Mouse (Mus musculus): ENCODE data around the gene Irx3.

Gene Irx3

GRCm38 (mm10) chr8:91801241-91801811 lies 541 bp downstream of the Irx3 start:
- DNase-seq (ENCODE audit: low read depth, low spot score), result peak; percentile 88

DNA sequence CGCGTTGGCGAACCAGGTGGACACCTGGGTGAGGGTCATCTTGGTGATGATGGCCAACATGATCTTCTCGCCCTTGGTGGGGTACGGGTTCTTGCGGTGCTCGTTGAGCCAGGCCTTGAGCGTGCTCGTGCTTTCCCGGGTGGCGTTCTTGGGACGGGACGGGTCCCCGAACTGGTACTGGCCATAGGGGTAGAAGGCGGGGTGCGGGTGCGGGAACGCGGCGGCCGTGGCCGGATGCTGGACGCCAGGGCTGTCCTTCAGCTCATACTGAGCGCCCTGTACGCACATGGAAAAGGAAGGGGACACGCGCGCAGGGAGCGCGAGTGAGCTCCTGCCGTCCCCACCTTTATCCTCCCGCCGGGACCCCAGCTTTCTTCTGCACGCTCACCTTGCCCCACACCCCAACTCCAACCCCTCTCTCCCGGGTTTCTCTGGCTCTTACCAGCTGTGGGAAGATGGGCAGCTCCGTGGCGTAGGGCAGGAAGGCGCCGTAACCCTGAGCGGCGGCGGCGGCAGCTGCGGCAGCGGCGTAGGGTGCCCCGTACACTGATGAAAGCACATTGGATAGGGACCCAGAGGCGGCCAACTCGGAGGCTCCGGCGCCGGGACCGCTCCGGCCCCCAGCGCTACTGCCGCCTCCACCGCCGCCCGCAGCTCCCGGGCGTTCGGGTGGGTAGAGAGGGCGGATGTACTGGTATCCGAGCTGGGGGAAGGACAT lies 1.2 kb downstream of the Irx3 start:
- DNase-seq (ENCODE audit: low read depth, low spot score), result peak; percentile 21

DNA sequence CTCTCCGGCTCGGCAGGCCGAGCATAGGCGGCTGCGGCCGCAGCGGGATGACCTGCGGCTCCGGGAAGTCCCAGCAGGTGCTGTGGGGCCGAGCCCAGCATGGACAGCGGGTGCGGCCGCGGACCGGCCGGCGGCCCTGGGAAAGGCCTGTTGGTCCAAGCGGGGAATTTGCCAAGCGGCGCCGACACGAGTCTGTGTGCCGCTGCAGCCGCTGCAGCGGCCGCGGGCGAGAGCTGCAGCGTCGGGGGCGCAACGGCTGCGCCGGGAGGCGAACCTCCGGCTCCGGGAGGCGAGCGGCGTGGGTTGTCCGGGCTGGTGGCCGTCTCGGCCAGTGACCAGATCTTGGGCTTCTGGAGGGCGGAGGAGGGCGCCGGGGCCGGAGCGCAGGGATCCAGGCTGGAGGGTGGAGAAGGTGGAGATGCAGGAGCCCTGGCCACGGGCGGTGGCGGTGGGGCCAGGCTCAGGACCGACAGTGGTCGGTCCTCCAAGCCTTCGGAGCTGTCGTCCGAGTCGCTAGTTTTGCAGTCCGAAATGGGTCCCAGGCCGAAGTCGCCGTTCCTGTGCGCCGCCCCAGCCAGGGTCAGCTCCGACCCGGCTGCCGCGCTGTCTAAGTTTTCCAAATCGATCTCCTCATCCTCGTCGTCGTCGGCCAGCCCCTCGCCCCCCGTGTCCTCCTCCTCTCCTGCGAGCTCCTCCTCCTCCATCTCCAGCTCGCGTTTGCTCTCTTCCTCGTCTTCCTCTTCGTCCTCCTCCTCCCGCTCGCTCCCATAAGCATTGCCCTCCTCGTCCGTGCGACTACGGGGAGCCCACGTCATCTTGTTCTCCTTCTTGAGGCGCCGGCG lies 2.0 kb downstream of the Irx3 start:
- no peak for DNase-seq (ENCODE audit: low read depth, low spot score)

GRCm38 (mm10) chr8:91799016-91799581 lies 2.8 kb downstream of the Irx3 start:
- no peak for DNase-seq (ENCODE audit: low read depth, low spot score)

- no peak for DNase-seq (ENCODE audit: low read depth, low spot score)
These were observed 4.1 kb downstream of the Irx3 start for GRCm38 (mm10) chr8:91797626-91798271.

DNA sequence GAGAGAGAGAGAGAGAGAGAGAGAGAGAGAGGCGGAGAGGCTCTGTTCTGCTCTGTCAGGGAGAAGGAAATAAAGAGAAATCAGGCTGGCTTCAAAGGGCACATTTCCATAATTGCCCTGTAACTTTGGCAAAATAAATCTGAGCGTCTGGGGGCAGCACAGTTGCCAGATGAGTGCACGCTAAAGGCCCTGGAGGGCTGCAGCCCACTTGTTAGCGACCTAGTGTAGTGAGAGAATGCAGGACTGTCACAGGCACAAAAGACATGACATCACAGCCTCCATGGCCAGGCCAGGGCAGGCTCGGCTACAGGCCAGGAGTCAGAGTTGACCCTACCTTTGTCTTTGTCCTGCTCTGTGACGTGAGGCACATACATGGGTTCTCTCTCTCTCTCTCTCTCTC lies 8.0 kb downstream of the Irx3 start:
- DNase-seq (ENCODE audit: low read depth, low spot score), result no peak

DNA sequence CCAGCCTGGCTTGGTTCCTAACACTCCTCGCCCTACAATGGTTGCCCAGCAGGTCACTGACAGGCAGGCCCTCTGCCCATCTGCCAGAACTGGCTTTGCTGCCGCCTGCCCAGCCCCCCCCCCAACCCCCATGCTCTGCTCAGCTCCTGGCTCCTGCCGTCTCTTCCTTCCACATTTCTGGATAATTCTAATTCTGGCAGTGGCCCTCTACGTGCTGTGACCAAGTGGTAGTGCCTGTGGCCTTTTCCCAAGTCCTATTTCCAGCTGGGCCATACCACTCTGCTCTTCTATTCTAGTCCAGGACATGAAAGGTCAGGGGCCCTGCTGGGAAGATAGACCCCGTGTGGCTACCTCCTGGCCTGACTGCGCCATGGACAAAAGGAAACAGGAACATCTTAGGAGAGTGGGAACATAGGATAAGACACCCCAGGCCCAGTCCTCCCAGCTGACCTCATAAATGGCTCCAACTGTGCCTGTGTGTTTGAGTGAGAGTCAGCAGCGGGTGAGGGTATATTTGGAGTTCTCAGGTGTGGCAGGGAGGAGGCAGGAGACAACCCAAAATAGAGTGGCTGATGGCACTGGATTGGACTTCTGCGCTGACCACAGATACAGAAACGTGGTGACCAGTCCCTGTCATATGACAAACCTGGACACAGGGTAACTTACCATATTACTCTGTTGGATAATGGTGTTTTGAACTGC lies 14.5 kb downstream of the Irx3 start:
- DNase-seq (ENCODE audit: low read depth, low spot score), result no peak

- DNase-seq (ENCODE audit: low read depth, low spot score), result no peak
These were observed 18.9 kb downstream of the Irx3 start for GRCm38 (mm10) chr8:91782940-91783339.

DNA sequence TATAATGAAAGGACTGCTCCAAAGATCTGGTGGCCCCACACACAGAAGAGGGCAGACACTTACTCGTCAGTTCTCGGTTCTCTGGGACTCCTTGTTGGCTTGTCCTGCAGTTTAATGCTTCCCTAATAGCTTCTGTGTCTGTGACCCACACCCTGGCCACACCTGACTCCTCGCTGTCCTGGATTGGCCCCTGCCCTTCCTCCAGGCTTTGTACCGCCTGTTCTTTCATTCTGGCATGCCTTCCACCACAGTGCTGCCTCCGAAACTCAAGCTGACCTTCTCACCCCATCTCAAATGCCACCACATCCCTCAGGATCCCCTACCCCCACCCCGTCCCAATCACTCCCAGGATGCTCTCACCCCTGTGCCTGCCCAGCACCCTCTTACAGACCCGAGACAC lies 19.7 kb downstream of the Irx3 start:
- no peak for DNase-seq (ENCODE audit: low read depth, low spot score)

DNA sequence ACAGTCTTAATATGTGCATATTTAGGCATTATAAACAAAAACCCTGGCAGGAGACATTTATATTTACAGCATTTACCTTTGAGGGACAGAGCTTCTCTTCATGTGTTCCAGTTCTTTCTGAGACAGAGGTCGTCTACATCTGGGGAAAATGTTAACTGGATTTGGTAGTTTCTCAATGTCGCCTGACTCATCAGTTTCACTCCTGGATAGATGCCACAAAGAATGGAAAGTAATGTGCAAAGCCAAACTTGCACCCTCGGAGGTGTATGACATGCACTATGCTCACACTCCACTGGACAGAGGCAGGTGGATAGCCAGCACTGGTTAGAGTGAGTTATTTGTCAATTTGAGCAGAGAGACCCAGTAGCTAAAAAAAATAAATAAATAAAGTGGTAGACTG lies 21.2 kb downstream of the Irx3 start:
- DNase-seq (ENCODE audit: low read depth, low spot score), result peak; percentile 62

DNA sequence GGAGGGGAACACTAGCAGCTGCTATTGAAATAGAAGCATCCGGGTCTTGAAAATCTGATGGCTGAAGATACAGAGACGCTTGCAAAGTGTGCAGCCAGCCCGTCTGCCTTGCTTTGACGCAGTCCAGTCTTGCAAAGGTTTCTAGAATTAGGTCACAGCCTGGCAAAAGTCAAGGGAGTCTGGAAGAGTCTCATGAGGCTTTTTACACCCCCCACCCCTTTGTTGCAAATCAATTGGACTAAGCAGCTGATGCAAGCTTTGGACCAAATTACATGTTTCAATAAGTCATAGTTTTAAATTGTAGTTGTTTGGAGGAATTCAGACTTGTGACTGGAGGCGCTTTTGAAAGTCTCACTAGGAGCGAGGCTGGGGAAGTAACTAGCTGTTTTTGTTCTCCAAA lies 33.0 kb downstream of the Irx3 start:
- DNase-seq (ENCODE audit: low read depth, low spot score), result peak; percentile 14

DNA sequence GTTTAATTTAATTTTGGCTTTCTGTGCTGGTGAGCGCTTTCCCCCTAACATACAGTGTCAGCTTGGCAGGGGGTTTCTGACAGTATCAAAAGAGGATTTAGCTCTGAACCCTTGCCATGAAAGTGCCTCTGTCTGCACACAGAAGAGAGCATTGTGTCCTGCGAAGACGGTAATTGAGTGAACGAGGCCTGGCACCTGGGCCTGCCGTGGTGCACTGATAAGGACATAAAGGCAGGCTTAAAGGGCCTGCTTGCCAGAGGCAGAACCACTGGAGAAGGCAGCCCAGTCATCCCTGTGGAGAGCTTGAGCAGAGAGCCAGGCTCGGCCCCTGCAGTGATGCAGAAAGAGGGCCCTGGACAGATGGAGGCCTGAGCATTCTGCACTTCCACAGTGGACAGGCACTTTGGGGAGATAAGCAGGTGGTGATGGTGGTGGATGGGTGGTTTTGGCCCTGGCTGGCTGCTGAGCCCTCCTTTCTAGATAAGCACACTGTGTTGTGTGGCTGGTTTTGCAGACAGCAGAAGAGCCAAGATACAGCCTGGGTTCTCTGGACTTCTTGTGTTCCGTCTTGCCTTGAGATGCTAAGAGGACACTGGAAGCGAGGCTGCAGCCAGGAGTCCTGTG lies 36.3 kb downstream of the Irx3 start:
- no peak for DNase-seq (ENCODE audit: low read depth, low spot score)

GRCm38 (mm10) chr8:91755566-91755965 lies 46.3 kb downstream of the Irx3 start:
- no peak for DNase-seq (ENCODE audit: low read depth, low spot score)

GRCm38 (mm10) chr8:91755062-91755461 lies 46.8 kb downstream of the Irx3 start:
- no peak for DNase-seq (ENCODE audit: low read depth, low spot score)

DNA sequence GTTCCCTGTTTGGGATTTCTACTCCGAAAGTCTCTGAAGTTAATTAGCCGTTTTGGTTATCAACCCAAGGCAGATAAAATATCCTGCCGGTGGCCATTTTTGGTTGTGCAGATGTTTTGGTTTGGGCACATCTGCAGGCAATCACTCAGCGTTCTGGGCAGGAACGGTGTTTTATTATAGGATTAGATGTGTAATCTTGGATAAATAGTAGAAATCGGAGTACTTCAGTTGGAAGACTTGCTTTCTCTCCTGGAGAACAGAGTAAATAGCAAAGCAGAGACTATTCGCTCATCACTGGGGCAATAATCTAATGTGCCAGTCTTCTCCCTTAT lies 51.1 kb downstream of the Irx3 start:
- DNase-seq (ENCODE audit: low read depth, low spot score), result no peak

GRCm38 (mm10) chr8:91750096-91750793 lies 51.6 kb downstream of the Irx3 start:
- DNase-seq (ENCODE audit: low read depth, low spot score), result no peak

DNA sequence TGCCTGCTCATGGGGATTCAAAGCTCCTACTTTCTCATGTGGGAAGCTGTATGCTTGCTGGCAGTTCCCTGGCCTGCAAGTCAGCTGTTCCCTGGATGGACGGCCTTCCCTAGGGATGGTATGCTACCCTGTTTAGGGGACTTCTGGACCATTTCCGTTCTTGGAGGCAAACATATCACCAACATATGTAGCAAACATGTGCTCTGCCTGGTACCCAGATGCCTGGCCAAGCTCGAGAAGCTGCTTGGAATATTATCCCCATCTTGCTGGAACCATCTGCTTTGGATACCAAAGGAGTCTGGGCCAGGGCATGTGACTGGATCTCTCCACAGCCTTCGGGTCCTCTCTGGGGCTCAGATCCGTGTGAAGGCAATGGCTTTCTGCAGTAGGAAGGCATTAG lies 52.5 kb downstream of the Irx3 start:
- DNase-seq (ENCODE audit: low read depth, low spot score), result no peak
